Mouse (Mus musculus) stomach, embryonic 16.5 days (tissue): ENCODE results near the gene Cenph. TPM values are rescaled to one million over a fixed set of nuclear protein-coding genes. Genes with fewer than 3 reads are reported as not detected.
"Not testable (repeated sequence)": the region's sequence is repeated elsewhere in the genome, so short reads cannot be mapped to it uniquely, and the experiment has no call there.

Experiments
- ATAC-seq: fragments of 200-750 bp; cut with Nextera tagmentation; 2 replicates; pipeline ENCODE4 v1.8.0; 2017; ENCODE audit warnings: moderate number of reproducible peaks, moderate TSS enrichment; ENCODE audit not compliant: insufficient read depth, low FRiP score
- H3K27ac ChIP-seq: fragments of 300-500 bp; sonication (generic); 2 replicates; pipeline ENCODE4 v1.5.1; 2014; ENCODE audit warnings: low read length
- H3K27me3 ChIP-seq: fragments of 300-500 bp; sonication (generic); 2 replicates; pipeline ENCODE4 v1.6.1; 2014; ENCODE audit warnings: low read length, control low read depth, mixed read lengths; ENCODE audit not compliant: control insufficient read depth, insufficient read depth
- H3K36me3 ChIP-seq: fragments of 300-500 bp; sonication (generic); 2 replicates; pipeline ENCODE4 v1.6.1; 2014; ENCODE audit warnings: low read length; ENCODE audit not compliant: control insufficient read depth, insufficient read depth
- H3K4me1 ChIP-seq: fragments of 300-500 bp; sonication (generic); 2 replicates; pipeline ENCODE4 v1.6.1; 2014; ENCODE audit warnings: low read length, control low read depth, mixed read lengths; ENCODE audit not compliant: control insufficient read depth, insufficient read depth
- H3K4me2 ChIP-seq: fragments of 300-500 bp; sonication (generic); 2 replicates; pipeline ENCODE4 v1.6.1; 2014; ENCODE audit warnings: low read depth, low read length, mixed read lengths
- H3K4me3 ChIP-seq: fragments of 300-500 bp; sonication (generic); replicated peaks from 2 replicates; pipeline ENCODE4 v1.5.1; 2014; ENCODE audit warnings: mild to moderate bottlenecking, low read length
- H3K9ac ChIP-seq: fragments of 300-500 bp; sonication (generic); 2 replicates; pipeline ENCODE4 v1.6.1; 2014; ENCODE audit warnings: low read length
- H3K9me3 ChIP-seq: fragments of 300-500 bp; sonication (generic); replicated peaks from 2 replicates; pipeline ENCODE4 v1.6.1; 2016; ENCODE audit warnings: low read length, control low read depth; ENCODE audit not compliant: control insufficient read depth
- WGBS: fragments of 180-500 bp; shearing (Covaris S2); extraction: QIAGEN DNeasy Blood & Tissue Kit; methylation state at CpG from one replicate; pipeline ENCODE4 v1.1.7; 2014; 5-methylcytosine and 5-hydroxymethylcytosine counted together
- polyA plus RNA-seq: library from polyadenylated mRNA; unstranded; fragments of >200 nt; fragmentation: Nextera tagmentation; extraction: Ambion mirVana; gene quantifications from 2 replicates; pipeline ENCODE4 v1.2.1, GENCODE M21; 2015

Gene Cenph
- polyA plus RNA-seq, 1 experiment from 2014 or later: 25.7 TPM

DNA sequence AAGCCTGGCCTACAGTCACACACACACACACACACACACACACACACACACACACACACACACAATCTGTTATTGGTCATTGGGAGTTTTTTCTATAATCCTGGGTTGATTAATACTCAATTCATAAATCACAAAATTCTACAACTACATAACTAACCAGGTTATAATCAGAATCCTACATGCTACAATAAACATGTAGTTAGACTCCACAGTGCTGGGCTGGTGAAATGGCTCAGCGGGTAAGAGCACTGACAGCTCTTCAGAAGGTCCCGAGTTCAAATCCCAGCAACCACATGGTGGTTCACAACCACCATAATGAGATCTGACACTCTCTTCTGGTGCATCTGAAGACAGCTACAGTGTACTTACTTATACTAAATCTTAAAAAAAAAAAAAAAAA is 42.9 kb downstream of the Cenph start:
- H3K9me3 ChIP-seq: no peaks in the 10 kb centered on the region
- no peaks in the 10 kb centered on the region for H3K27me3 ChIP-seq
- 92% methylated on average over 2 of the region's 2 CpGs for WGBS

DNA sequence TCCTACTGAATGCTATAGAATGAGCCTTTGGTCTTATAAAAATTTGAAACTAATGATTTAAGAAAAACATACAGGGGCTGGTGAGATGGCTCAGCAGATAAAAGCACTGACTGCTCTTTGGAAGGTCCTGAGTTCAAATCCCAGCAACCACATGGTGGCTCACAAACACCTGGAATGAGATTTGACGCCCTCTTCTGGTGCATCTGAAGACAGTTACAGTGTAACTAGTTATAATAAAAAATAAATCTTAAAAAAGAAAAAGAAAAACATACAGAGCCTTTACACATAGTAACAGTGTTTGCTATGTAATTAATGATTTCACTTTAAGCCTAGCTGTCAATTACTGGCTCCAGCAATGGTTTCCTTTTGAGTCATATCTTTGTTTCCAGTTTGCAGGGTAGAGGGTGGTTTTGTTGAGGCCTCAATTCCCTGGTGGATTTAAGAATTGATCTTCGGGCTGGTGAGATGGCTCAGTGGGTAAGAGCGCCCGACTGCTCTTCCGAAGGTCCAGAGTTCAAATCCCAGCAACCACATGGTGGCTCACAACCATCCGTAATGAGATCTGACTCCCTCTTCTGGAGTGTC is 44.1 kb downstream of the Cenph start:
- 86% methylated on average over 5 of the region's 6 CpGs for WGBS
- Histone ChIP-seq H3K4me2 (peak overlapping the region; percentile 63), H3K4me3 (0 out of 2 replicates have a peak overlapping the region, but pooled peaks have one; percentile 97), H3K9ac (peak overlapping the region; percentile 68; the same call in 1 of the 2 replicates), H3K27ac (peak overlapping the region; percentile 94), H3K4me1 (peaks cover 11% of the 10 kb centered on the region)
- H3K27me3 ChIP-seq, H3K9me3 ChIP-seq, H3K36me3 ChIP-seq, ATAC-seq: not testable (repeated sequence)

More for the DNA sequence above, 42.9 kb downstream of the Cenph start:
- Histone ChIP-seq H3K4me1 (peaks cover 11% of the 10 kb centered on the region), H3K27ac (no peak overlapping the region), H3K4me2 (no peak overlapping the region), H3K9ac (no peak overlapping the region), H3K4me3 (no peak overlapping the region), H3K36me3 (peaks cover 5% of the 10 kb centered on the region)
- ATAC-seq: no peak

DNA sequence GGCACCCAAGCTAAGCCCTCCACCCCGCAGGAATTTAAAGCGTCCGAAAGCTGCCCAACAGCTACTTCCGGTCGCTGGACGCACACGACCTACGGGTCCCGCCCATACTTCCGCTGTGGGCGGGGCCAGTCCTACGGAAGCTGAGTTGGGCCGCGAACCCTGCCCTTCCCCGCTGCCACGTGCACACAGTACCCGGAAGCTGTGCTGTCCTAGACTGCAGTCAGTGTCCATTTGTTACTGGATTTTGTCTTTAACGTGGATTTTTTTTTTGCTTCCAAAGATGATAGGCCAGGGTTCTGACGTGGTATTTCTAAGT is 44.9 kb downstream of the Cenph start, which contains the start of gene Cdk7:
Gene Cdk7, minus strand, starts transcription at position 79 of the 316 bp plus-strand sequence.
- no peaks in the 10 kb centered on the region for H3K9me3 ChIP-seq
- H3K4me2 ChIP-seq: peak within 1 kb of the TSS; percentile 63
- peak within 1 kb of the TSS; percentile 97 for H3K4me3 ChIP-seq
- H3K27me3 ChIP-seq: no peaks in the 10 kb centered on the region
- H3K36me3 ChIP-seq: peaks cover 7% of the 10 kb centered on the region
- peaks cover 11% of the 10 kb centered on the region for H3K4me1 ChIP-seq
- ATAC-seq: peak; percentile 99
- peak within 1 kb of the TSS; percentile 97 for H3K9ac ChIP-seq
- under 1% methylated on average over 19 of the region's 19 CpGs for WGBS
- peak within 1 kb of the TSS; percentile 94 for H3K27ac ChIP-seq

DNA sequence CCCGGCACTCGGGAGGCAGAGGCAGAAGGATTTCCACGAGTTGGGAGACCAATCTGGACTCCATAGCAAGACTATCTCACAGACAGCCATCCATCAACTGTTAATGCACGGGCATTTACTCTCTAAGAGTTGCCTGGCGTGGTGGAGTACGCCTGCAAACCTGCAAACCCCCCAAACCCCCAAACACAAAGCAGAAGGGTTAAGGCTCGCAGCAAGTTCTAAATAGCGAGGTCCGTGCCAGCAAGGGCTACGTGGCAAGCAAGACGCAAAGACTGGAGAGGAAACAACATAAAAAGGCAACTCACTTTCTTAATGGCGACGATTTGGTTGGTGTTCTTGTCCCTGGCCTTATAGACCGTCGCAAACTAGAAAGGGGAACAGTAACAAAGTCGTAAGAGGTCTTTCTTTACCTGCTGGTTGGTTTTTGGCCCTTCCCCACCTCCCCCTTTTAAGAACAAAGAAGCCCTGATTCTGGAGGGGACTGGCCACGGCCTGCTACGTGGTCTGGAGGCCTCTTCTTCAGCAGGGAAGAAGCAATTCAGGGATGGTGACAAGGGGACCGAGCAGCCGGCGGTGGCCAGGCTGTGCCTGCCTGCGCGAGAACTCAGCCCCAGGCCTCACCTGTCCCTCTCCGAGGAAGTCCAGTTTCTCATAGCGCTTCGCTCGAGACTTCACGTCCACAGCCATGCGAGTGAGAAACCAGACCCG is 45.4 kb downstream of the Cenph start:
- Histone ChIP-seq H3K4me3 (peak overlapping the region; percentile 97), H3K4me2 (peak overlapping the region; percentile 63), H3K4me1 (peaks cover 11% of the 10 kb centered on the region), H3K36me3 (peaks cover 7% of the 10 kb centered on the region), H3K9me3 (no peaks in the 10 kb centered on the region), H3K27ac (peak overlapping the region; percentile 94), H3K9ac (peak overlapping the region; percentile 97), H3K27me3 (no peaks in the 10 kb centered on the region)
- under 1% methylated on average over 30 of the region's 30 CpGs for WGBS
- no peak; the same call in 1 of the 2 replicates for ATAC-seq

DNA sequence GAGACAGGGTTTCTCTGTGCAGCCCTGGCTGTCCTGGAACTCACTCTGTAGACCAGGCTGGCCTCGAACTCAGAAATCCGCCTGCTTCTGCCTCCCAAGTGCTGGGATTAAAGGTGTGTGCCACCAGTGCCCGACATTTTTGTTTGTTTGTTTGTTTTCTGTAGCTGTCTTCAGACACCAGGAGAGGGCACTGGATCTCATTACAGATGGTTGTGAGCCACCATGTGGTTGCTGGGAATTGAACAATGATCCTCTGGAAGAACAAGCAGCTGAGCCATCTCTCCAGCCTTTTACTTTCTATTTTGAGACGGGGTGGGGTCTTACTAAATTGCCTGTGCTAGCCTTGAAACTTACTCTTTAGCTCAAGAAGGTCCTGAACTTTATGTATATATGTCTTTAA is 47.2 kb downstream of the Cenph start:
- H3K4me1 ChIP-seq: peaks cover 11% of the 10 kb centered on the region
- H3K36me3 ChIP-seq, ATAC-seq, H3K4me2 ChIP-seq, H3K9me3 ChIP-seq, H3K27ac ChIP-seq, H3K27me3 ChIP-seq, H3K4me3 ChIP-seq, H3K9ac ChIP-seq: not testable (repeated sequence)
- 89% methylated on average over 4 of the region's 4 CpGs for WGBS

DNA sequence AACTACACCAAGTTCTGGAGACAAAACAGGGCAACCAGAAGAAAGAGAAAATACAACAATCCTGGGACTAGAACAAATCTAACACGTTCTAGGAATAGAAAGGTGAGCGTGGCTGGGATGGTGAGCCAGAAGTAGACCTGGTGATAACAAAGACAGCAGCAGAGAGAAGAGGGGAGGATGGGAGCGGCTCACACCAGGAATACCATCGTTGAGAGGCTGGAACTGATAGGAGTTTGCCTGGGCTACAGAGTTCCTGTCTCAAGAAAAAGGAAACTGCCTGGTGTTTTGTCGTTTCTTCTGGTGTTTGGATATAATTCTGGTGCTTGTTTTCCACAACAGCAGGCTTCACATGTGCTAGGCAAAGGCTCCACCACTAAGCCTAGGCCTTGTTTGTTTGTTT is 47.6 kb downstream of the Cenph start:
- Histone ChIP-seq H3K9me3 (no peaks in the 10 kb centered on the region), H3K36me3 (peaks cover 9% of the 10 kb centered on the region), H3K4me2 (no peak overlapping the region), H3K9ac (no peak overlapping the region), H3K4me3 (no peak overlapping the region), H3K27me3 (no peaks in the 10 kb centered on the region), H3K27ac (no peak overlapping the region), H3K4me1 (peaks cover 11% of the 10 kb centered on the region)
- 81% methylated on average over 5 of the region's 5 CpGs for WGBS
- ATAC-seq: no peak

DNA sequence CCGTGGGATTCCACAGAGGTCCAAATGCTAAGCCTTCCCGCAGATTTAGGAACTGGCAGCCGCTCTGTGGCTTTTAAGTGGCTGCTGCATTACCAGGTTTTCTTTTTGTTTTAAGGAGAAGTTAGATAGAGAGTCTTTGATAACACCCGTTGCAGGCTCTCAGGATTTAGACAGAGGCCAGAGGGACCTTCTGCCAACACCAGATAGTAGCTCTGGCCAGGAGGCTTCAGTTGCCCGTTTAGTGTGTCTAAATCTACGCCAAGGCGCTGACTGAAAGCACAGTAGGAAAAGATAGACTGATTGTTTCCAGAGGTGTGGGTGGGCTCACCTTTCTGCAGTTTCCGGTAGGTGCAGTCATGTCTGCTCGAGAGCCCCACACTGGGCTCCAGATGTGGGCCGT is 50.5 kb downstream of the Cenph start:
- Histone ChIP-seq H3K27me3 (no peaks in the 10 kb centered on the region), H3K4me3 (no peak overlapping the region), H3K4me2 (no peak overlapping the region), H3K36me3 (peaks cover 11% of the 10 kb centered on the region), H3K27ac (no peak overlapping the region), H3K9me3 (no peaks in the 10 kb centered on the region), H3K4me1 (peaks cover 11% of the 10 kb centered on the region), H3K9ac (no peak overlapping the region)
- WGBS: 86% methylated on average over 10 of the region's 10 CpGs
- no peak for ATAC-seq

DNA sequence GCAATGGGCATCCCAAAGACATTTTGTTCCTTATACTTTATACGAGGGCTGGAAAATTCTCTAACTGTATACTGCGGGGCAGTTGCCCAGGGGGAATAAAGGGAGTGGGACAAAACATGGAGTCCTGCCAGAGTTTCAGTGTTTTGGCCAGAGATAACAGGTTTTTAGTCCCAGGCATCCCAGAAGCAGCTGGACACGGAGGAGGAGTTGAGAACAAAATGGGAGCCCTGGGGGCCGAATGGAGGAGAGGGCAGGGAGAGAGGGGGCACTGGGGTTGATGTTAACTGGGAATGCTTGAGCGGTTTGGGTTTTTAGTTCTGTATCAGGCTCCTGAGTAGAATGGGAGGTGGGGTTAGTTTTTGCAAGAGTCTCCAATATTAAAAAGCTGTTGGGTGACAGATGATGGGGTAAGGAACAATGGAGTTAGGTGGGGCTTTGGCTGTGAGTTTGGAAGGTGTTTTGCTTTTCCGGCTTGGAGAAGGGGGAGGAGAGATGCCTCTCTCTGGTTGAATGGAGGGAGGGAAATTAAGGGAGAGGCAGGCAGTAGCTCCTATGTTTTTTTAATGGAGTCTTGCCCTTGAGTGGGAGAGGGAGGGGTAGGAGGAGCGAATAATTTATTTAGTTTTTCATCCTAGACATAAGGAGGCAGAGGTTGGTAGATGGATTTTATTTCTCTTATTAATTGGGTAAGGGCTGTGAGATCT is 51.5 kb downstream of the Cenph start:
- Histone ChIP-seq H3K4me3 (no peak overlapping the region), H3K27me3 (no peaks in the 10 kb centered on the region), H3K27ac (no peak overlapping the region), H3K36me3 (peaks cover 11% of the 10 kb centered on the region), H3K4me1 (peaks cover 7% of the 10 kb centered on the region), H3K9ac (no peak overlapping the region), H3K4me2 (no peak overlapping the region), H3K9me3 (no peaks in the 10 kb centered on the region)
- 82% methylated on average over 7 of the region's 7 CpGs for WGBS
- ATAC-seq: no peak

DNA sequence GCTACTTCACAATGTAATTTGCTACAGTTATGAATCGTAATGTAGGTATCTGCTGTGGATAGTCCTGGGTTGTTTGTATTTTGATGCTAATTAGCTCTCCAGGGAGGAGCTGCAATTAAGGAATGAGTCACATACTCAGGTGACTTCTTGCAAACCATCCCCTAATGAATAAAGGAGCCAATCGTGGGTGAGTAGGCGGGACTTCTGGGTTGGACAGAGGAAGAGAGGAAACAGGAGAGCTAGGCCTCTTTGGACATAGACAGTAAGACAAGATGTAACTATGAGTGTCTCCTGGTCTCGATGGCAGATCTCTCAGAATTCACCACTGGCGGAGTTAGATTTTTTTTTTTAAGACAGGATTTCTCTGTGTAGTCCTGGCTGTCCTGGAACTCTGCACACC is 54.0 kb downstream of the Cenph start:
- no peak overlapping the region for H3K4me3 ChIP-seq
- no peaks in the 10 kb centered on the region for H3K4me1 ChIP-seq
- 90% methylated on average over 5 of the region's 5 CpGs for WGBS
- no peak overlapping the region for H3K27ac ChIP-seq
- no peaks in the 10 kb centered on the region for H3K27me3 ChIP-seq
- H3K9me3 ChIP-seq: no peaks in the 10 kb centered on the region
- no peak overlapping the region for H3K9ac ChIP-seq
- H3K36me3 ChIP-seq: peaks cover 5% of the 10 kb centered on the region
- ATAC-seq: no peak
- H3K4me2 ChIP-seq: no peak overlapping the region
